Mouse (Mus musculus) megakaryocyte, embryonic 14.5 days (primary cell): ENCODE results near the gene Pkib.

ENCODE experiments used
- FLI1 ChIP-seq: IDR thresholded peaks from 2 replicates; pipeline ENCODE4 v1.6.1; 2012; ENCODE audit warnings: low read length, inconsistent platforms, mixed read lengths
- GATA1 ChIP-seq: IDR thresholded peaks from 3 replicates; pipeline ENCODE4 v1.6.1; 2012; ENCODE audit warnings: mixed read lengths, low read length, inconsistent platforms, borderline replicate concordance

- no peak for TF ChIP-seq GATA1
- TF ChIP-seq FLI1, result no peak
These were observed 95.9 kb downstream of the Pkib start for GRCm38 (mm10) chr10:57727666-57728065.
